Mouse (Mus musculus) heart, embryonic 12.5 days (tissue): ENCODE measurements around the gene Cxcr2. TPM values are rescaled to one million over a fixed set of nuclear protein-coding genes. Genes with fewer than 3 reads are reported as not detected.
A peak's percentile ranks its signal among the peaks of the same experiment; 100 is the strongest.

ENCODE experiments used
- ATAC-seq: fragments of 200-750 bp; cut with Nextera tagmentation; 2 replicates; pipeline ENCODE4 v1.8.0; 2017; ENCODE audit warnings: moderate TSS enrichment, moderate library complexity; ENCODE audit not compliant: insufficient number of reproducible peaks, low FRiP score
- H3K27ac ChIP-seq: fragments of 300-500 bp; sonication (generic); 2 replicates; pipeline ENCODE4 v1.5.1; 2016; ENCODE audit warnings: mild to moderate bottlenecking, moderate library complexity; ENCODE audit not compliant: poor library complexity, severe bottlenecking
- H3K27me3 ChIP-seq: fragments of 300-500 bp; sonication (generic); replicated peaks from 2 replicates; pipeline ENCODE4 v1.6.1; 2016; ENCODE audit warnings: mild to moderate bottlenecking, moderate library complexity
- H3K36me3 ChIP-seq: fragments of 300-500 bp; sonication (generic); 2 replicates; pipeline ENCODE4 v1.6.1; 2016; ENCODE audit warnings: mild to moderate bottlenecking, moderate library complexity
- H3K4me1 ChIP-seq: fragments of 300-500 bp; sonication (generic); replicated peaks from 2 replicates; pipeline ENCODE4 v1.6.1; 2016; ENCODE audit warnings: mild to moderate bottlenecking
- H3K4me2 ChIP-seq: fragments of 300-500 bp; sonication (generic); 2 replicates; pipeline ENCODE4 v1.6.1; 2016; ENCODE audit warnings: mild to moderate bottlenecking, moderate library complexity
- H3K4me3 ChIP-seq: fragments of 300-500 bp; sonication (generic); 2 replicates; pipeline ENCODE4 v1.5.1; 2016; ENCODE audit warnings: mild to moderate bottlenecking
- H3K9ac ChIP-seq: fragments of 300-500 bp; sonication (generic); 2 replicates; pipeline ENCODE4 v1.6.1; 2016; ENCODE audit warnings: mild to moderate bottlenecking, moderate library complexity
- H3K9me3 ChIP-seq: fragments of 300-500 bp; sonication (generic); replicated peaks from 2 replicates; pipeline ENCODE4 v1.6.1; 2016; ENCODE audit warnings: mild to moderate bottlenecking, moderate library complexity
- WGBS: fragments of 180-500 bp; shearing (Covaris S2); methylation state at CpG from one replicate; pipeline ENCODE4 v1.1.7; 2016; 5-methylcytosine and 5-hydroxymethylcytosine counted together
- polyA plus RNA-seq: library from polyadenylated mRNA; unstranded; fragments of >200 nt; fragmentation: Nextera tagmentation; extraction: Ambion mirVana; gene quantifications from 2 replicates; pipeline ENCODE4 v1.2.1, GENCODE M21; 2016

The Cxcr2 gene
- 0.08 and 0.11 TPM in 2 replicates for polyA plus RNA-seq

DNA sequence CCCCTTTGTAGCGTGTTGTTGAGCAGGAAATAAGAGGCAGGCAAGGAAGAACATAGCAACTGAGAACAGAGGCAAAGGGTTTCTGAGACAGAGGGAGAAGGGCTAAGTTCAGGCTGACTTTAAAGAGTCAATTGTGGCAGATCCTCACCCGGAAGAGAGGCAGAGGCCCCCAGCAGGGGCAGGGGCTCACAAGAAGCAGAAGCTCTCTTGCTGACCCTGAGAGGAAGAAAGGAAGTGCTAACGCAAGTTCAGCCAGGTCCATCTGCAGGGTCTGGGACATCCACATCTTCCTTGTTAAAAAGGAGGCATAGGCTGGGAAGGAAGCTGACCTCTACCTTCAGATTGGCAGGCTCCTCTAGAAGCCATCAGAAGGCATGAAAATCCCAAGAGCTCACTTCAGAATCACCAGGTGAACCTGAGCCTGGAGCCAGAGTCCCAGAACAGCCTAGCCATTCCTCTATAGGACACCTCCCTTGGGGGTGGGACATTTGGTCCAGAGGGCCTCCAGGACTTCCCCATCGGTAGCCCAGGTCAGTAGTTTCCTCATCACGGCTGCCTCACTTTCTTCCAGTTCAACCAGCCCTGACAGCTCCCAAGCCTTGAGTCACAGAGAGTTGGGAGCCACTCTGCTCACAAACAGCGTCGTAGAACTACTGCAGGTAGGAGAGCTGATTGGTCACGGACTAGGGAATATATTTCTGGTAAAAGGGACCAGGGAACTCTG, at the start of gene Cxcr2:
Gene Cxcr2, plus strand, starts transcription at position 529 of the 724 bp plus-strand sequence.
- Histone ChIP-seq H3K4me1 (peaks cover 40% of the 10 kb centered on the region), H3K4me3 (no peak within 1 kb of the TSS), H3K9me3 (no peaks in the 10 kb centered on the region), H3K27ac (no peak within 1 kb of the TSS), H3K27me3 (no peaks in the 10 kb centered on the region), H3K4me2 (no peak within 1 kb of the TSS), H3K36me3 (no peaks in the 10 kb centered on the region), H3K9ac (no peak within 1 kb of the TSS)
- WGBS: 64% methylated on average over 8 of the region's 8 CpGs
- ATAC-seq: no peak

GRCm38 (mm10) chr1:74105660-74106059, 48.1 kb upstream of the Cxcr2 start:
- Histone ChIP-seq H3K9ac (no peak overlapping the region), H3K4me1 (peaks cover 34% of the 10 kb centered on the region), H3K4me3 (no peak overlapping the region), H3K4me2 (no peak overlapping the region), H3K27ac (no peak overlapping the region), H3K27me3 (peaks cover 11% of the 10 kb centered on the region; the same call in 1 of the 2 replicates), H3K36me3 (no peaks in the 10 kb centered on the region), H3K9me3 (no peaks in the 10 kb centered on the region)
- no peak for ATAC-seq
- WGBS: 84% methylated on average over 4 of the region's 4 CpGs

GRCm38 (mm10) chr1:74106214-74106613, 47.6 kb upstream of the Cxcr2 start:
- H3K27ac ChIP-seq: no peak overlapping the region
- 65% methylated on average over 6 of the region's 6 CpGs for WGBS
- H3K4me2 ChIP-seq: no peak overlapping the region
- H3K4me1 ChIP-seq: peaks cover 39% of the 10 kb centered on the region
- no peak overlapping the region for H3K4me3 ChIP-seq
- no peak overlapping the region for H3K9ac ChIP-seq
- H3K27me3 ChIP-seq: 0 out of 2 replicates have a peak, but pooled peaks cover 8% of the 10 kb centered on the region
- ATAC-seq: no peak
- no peaks in the 10 kb centered on the region for H3K9me3 ChIP-seq
- H3K36me3 ChIP-seq: no peaks in the 10 kb centered on the region

DNA sequence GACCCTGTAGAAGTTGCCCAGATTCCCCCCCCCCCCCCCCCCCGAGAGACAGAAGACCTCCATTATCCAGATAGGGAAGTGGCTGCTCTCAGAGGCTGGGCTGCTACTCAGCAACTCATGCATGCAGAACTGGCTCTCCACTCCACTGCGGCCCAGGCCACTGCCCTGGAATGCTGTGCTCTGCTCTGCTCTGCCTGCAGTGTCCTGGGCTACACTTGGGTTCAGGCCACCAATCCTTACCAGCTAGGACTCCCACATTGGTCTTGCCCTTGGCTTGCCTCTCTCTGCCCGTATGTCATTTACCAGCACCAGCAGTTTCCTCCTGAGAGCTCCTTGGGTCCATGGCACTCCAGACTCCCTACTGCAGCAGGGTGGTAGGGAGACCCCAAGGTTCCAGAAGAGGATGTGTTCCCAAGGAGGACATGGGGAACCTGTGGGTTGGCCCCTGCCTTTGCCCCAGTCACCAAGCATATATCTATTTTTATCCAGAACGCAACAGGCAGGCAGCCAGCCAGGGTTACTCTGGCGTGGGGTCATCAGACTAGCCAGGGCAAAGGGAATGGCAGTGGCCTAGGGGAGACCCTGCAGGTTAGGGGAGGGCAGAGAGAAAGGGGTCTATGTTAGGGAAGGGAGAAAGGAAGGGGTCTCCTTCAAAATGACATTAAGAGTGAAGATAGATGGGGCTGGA, 45.7 kb upstream of the Cxcr2 start:
- no peak overlapping the region for H3K27ac ChIP-seq
- no peak overlapping the region for H3K9ac ChIP-seq
- H3K4me1 ChIP-seq: peaks cover 46% of the 10 kb centered on the region
- no peak overlapping the region for H3K4me3 ChIP-seq
- H3K27me3 ChIP-seq: 0 out of 2 replicates have a peak, but pooled peaks cover 8% of the 10 kb centered on the region
- no peaks in the 10 kb centered on the region for H3K36me3 ChIP-seq
- ATAC-seq: no peak
- 61% methylated on average over 4 of the region's 5 CpGs for WGBS
- no peak overlapping the region for H3K4me2 ChIP-seq
- no peaks in the 10 kb centered on the region for H3K9me3 ChIP-seq

- Histone ChIP-seq H3K4me2 (no peak overlapping the region), H3K27me3 (0 out of 2 replicates have a peak, but pooled peaks cover 8% of the 10 kb centered on the region), H3K9ac (no peak overlapping the region), H3K4me3 (no peak overlapping the region), H3K36me3 (no peaks in the 10 kb centered on the region), H3K4me1 (peaks cover 35% of the 10 kb centered on the region), H3K27ac (no peak overlapping the region), H3K9me3 (no peaks in the 10 kb centered on the region)
- 61% methylated on average over 2 of the region's 2 CpGs for WGBS
- no peak for ATAC-seq
Observed at GRCm38 (mm10) chr1:74109670-74110069, 44.1 kb upstream of the Cxcr2 start.

GRCm38 (mm10) chr1:74110932-74111695, 42.7 kb upstream of the Cxcr2 start:
- Histone ChIP-seq H3K36me3 (no peaks in the 10 kb centered on the region), H3K4me3 (no peak overlapping the region), H3K9me3 (no peaks in the 10 kb centered on the region), H3K27ac (no peak overlapping the region), H3K4me1 (peaks cover 33% of the 10 kb centered on the region), H3K27me3 (0 out of 2 replicates have a peak, but pooled peaks cover 2% of the 10 kb centered on the region), H3K9ac (0 out of 2 replicates have a peak overlapping the region, but pooled peaks have one; percentile 1), H3K4me2 (no peak overlapping the region)
- peak; percentile 40; the same call in 1 of the 2 replicates for ATAC-seq
- 17% methylated on average over 8 of the region's 8 CpGs for WGBS

- Histone ChIP-seq H3K4me1 (peaks cover 33% of the 10 kb centered on the region), H3K27ac (no peak overlapping the region), H3K9ac (0 out of 2 replicates have a peak overlapping the region, but pooled peaks have one; percentile 1), H3K27me3 (no peaks in the 10 kb centered on the region), H3K4me2 (no peak overlapping the region), H3K36me3 (no peaks in the 10 kb centered on the region), H3K9me3 (no peaks in the 10 kb centered on the region), H3K4me3 (no peak overlapping the region)
- 34% methylated on average over 6 of the region's 6 CpGs for WGBS
- no peak for ATAC-seq
Observed at GRCm38 (mm10) chr1:74111696-74112030, 42.1 kb upstream of the Cxcr2 start.

GRCm38 (mm10) chr1:74113071-74113470, 40.7 kb upstream of the Cxcr2 start:
- 0 out of 2 replicates have a peak overlapping the region, but pooled peaks have one; percentile 7 for H3K9ac ChIP-seq
- H3K36me3 ChIP-seq: no peaks in the 10 kb centered on the region
- no peak overlapping the region for H3K4me3 ChIP-seq
- ATAC-seq: no peak
- H3K9me3 ChIP-seq: no peaks in the 10 kb centered on the region
- WGBS: 39% methylated on average over 3 of the region's 3 CpGs
- H3K4me1 ChIP-seq: peaks cover 31% of the 10 kb centered on the region
- no peaks in the 10 kb centered on the region for H3K27me3 ChIP-seq
- H3K4me2 ChIP-seq: no peak overlapping the region
- H3K27ac ChIP-seq: no peak overlapping the region

GRCm38 (mm10) chr1:74117876-74118275, 35.9 kb upstream of the Cxcr2 start:
- ATAC-seq: no peak
- no peaks in the 10 kb centered on the region for H3K9me3 ChIP-seq
- H3K4me1 ChIP-seq: peaks cover 21% of the 10 kb centered on the region
- H3K9ac ChIP-seq: no peak overlapping the region
- WGBS: 79% methylated on average over 6 of the region's 6 CpGs
- no peak overlapping the region for H3K4me3 ChIP-seq
- H3K36me3 ChIP-seq: no peaks in the 10 kb centered on the region
- H3K27me3 ChIP-seq: peaks cover 14% of the 10 kb centered on the region; the same call in 1 of the 2 replicates
- no peak overlapping the region for H3K4me2 ChIP-seq
- no peak overlapping the region for H3K27ac ChIP-seq

- ATAC-seq: no peak
- Histone ChIP-seq H3K4me3 (no peak overlapping the region), H3K27ac (no peak overlapping the region), H3K9ac (no peak overlapping the region), H3K4me2 (no peak overlapping the region), H3K9me3 (no peaks in the 10 kb centered on the region), H3K36me3 (no peaks in the 10 kb centered on the region), H3K27me3 (peaks cover 17% of the 10 kb centered on the region; the same call in 1 of the 2 replicates), H3K4me1 (peaks cover 21% of the 10 kb centered on the region)
- 90% methylated on average over 1 of the region's 1 CpGs for WGBS
Observed at GRCm38 (mm10) chr1:74119115-74119514, 34.7 kb upstream of the Cxcr2 start.

- Histone ChIP-seq H3K27me3 (peaks cover 23% of the 10 kb centered on the region; the same call in 1 of the 2 replicates), H3K4me2 (no peak overlapping the region), H3K27ac (no peak overlapping the region), H3K4me3 (no peak overlapping the region), H3K9me3 (no peaks in the 10 kb centered on the region), H3K9ac (no peak overlapping the region), H3K36me3 (no peaks in the 10 kb centered on the region), H3K4me1 (peaks cover 26% of the 10 kb centered on the region)
- 76% methylated on average over 7 of the region's 7 CpGs for WGBS
- ATAC-seq: no peak
Observed at GRCm38 (mm10) chr1:74121138-74121537, 32.7 kb upstream of the Cxcr2 start.
